Mouse (Mus musculus): Measurements from ENCODE around the gene Clic4.

DNA sequence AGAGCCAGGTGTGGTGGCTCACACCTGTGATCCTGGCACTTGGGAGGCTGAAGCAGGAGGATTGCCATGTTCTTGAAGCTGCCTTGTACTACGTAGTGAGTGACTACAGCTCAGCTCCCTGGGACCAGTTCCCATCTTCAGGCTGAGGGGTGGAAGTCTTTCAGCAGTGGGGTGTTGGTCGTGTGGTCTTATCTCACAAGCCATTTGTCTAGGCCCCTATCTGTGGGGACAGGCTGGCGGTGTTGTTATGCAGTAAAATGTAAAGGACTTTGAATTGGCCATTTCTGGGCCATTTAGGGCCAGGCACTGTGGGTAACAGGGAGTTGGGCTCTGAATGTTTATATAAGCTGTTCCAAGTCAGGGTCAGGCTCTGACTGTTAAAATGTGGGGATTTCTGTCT is 15.4 kb upstream of the Clic4 start:
- TF ChIP-seq POLR2A (IDR thresholded peaks at IDR 0.05; ENCODE audit: control insufficient read depth, extremely low read depth, insufficient read depth, low read length, poor library complexity) = no peak
- no peak for TF ChIP-seq CTCF (IDR thresholded peaks at IDR 0.05; ENCODE audit: borderline replicate concordance, control insufficient read depth, extremely low read depth, insufficient read depth, low read length, poor library complexity)

Data from thymus, adult 2 months (tissue).